Mouse (Mus musculus) testis, adult 2 months (tissue): Measurements from ENCODE around the gene Nxpe3.

Experiments used
- CTCF ChIP-seq: fragments of 200-500 bp; IDR thresholded peaks from 2 replicates; pipeline ENCODE4 v1.5.1; 2012; ENCODE audit warnings: low read depth, mild to moderate bottlenecking, inconsistent platforms, low read length, moderate library complexity; ENCODE audit not compliant: control insufficient read depth, insufficient read depth, insufficient replicate concordance
- POLR2A ChIP-seq: fragments of 200-500 bp; IDR thresholded peaks from 2 replicates; pipeline ENCODE4 v1.6.1; 2012; ENCODE audit warnings: low read depth, mild to moderate bottlenecking, inconsistent platforms, low read length, moderate library complexity; ENCODE audit not compliant: control insufficient read depth

GRCm38 (mm10) chr16:55894893-55895650 is at the start of gene Nxpe3:
- TF ChIP-seq CTCF: no peak
- TF ChIP-seq POLR2A: peak; percentile 12
